Mouse (Mus musculus) c-Kit-negative CD71-positive TER-119-positive erythroid progenitor cells, embryonic 14.5 days (primary cell): ENCODE results near the gene Otop1.

Source experiments
- DNase-seq: peaks from one replicate; pipeline ENCODE4 v3.0.0-alpha.2; 2013; ENCODE audit warnings: low read depth, low spot score

Gene Otop1

GRCm38 (mm10) chr5:38275771-38276170, at the start of gene Otop1:
TSS of gene Otop1 (plus strand) at chr5:38275972.
- DNase-seq, result no peak

- DNase-seq, result peak; percentile 20
Observed at GRCm38 (mm10) chr5:38235422-38235821, 40.4 kb upstream of the Otop1 start.

- no peak for DNase-seq
Observed at GRCm38 (mm10) chr5:38236627-38237026, 39.1 kb upstream of the Otop1 start.

- DNase-seq, result no peak
Observed at GRCm38 (mm10) chr5:38240727-38241472, 34.9 kb upstream of the Otop1 start.

GRCm38 (mm10) chr5:38241473-38241834, 34.3 kb upstream of the Otop1 start:
- no peak for DNase-seq

- no peak for DNase-seq
Observed at GRCm38 (mm10) chr5:38241966-38242365, 33.8 kb upstream of the Otop1 start.

- DNase-seq, result no peak
Observed at GRCm38 (mm10) chr5:38255195-38255594, 20.6 kb upstream of the Otop1 start.

GRCm38 (mm10) chr5:38255644-38256043, 20.1 kb upstream of the Otop1 start:
- no peak for DNase-seq

GRCm38 (mm10) chr5:38256551-38256950, 19.2 kb upstream of the Otop1 start:
- no peak for DNase-seq

- DNase-seq, result no peak
Observed at GRCm38 (mm10) chr5:38258034-38258772, 17.6 kb upstream of the Otop1 start.

- no peak for DNase-seq
Observed at GRCm38 (mm10) chr5:38258773-38259146, 17.0 kb upstream of the Otop1 start.

GRCm38 (mm10) chr5:38259455-38260106, 16.2 kb upstream of the Otop1 start:
- DNase-seq, result no peak

GRCm38 (mm10) chr5:38260107-38260682, 15.6 kb upstream of the Otop1 start, which contains the start of gene Tmem128:
TSS of gene Tmem128 (plus strand) at chr5:38260185.
- peak; percentile 56 for DNase-seq

- no peak for DNase-seq
Observed at GRCm38 (mm10) chr5:38270942-38271341, 4.8 kb upstream of the Otop1 start.

GRCm38 (mm10) chr5:38273831-38274230, 1.9 kb upstream of the Otop1 start:
- no peak for DNase-seq

GRCm38 (mm10) chr5:38276451-38276850, 679 bp downstream of the Otop1 start:
- no peak for DNase-seq

- no peak for DNase-seq
Observed at GRCm38 (mm10) chr5:38277098-38277866, 1.5 kb downstream of the Otop1 start.

GRCm38 (mm10) chr5:38277936-38278600, 2.3 kb downstream of the Otop1 start:
- DNase-seq, result no peak

GRCm38 (mm10) chr5:38280075-38280474, 4.3 kb downstream of the Otop1 start:
- DNase-seq, result no peak

GRCm38 (mm10) chr5:38285724-38286123, 10.0 kb downstream of the Otop1 start:
- no peak for DNase-seq

GRCm38 (mm10) chr5:38288476-38288875, 12.7 kb downstream of the Otop1 start:
- DNase-seq, result no peak
